Mouse (Mus musculus): ENCODE results near the gene Lrrc14b. TPM values are rescaled to one million over a fixed set of nuclear protein-coding genes. Genes with fewer than 3 reads are reported as not detected.

The Lrrc14b gene
- total RNA-seq (2023) = not detected

GRCm38 (mm10) chr13:74363859-74364235 is at the start of gene Lrrc14b:
Gene Lrrc14b, minus strand, starts transcription at chr13:74364005.

GRCm38 (mm10) chr13:74399298-74399839 is 35.6 kb upstream of the Lrrc14b start, which contains the start of gene Ftl1-ps1:
Gene Ftl1-ps1, plus strand, starts transcription at chr13:74399694.

GRCm38 (mm10) chr13:74390371-74390990 is 26.7 kb upstream of the Lrrc14b start, which contains the start of gene Zfp72:
Gene Zfp72, minus strand, starts transcription at chr13:74390836.

GRCm38 (mm10) chr13:74349566-74350434 is 14.0 kb downstream of the Lrrc14b start, which contains the start of the genes Sdha and Ccdc127:
Gene Sdha, minus strand, starts transcription at chr13:74350280.
Gene Ccdc127, plus strand, starts transcription at chr13:74350309.

GRCm38 (mm10) chr13:74317170-74317849 is 46.5 kb downstream of the Lrrc14b start, which contains the start of gene Pdcd6:
Gene Pdcd6, minus strand, starts transcription at chr13:74317580.

Other genes with a start within 250 kb of the Lrrc14b start
- not detected for gene Slc9a3, start 242.5 kb downstream of the Lrrc14b start, total RNA-seq (2023)
- gene Exoc3, start 155.3 kb downstream of the Lrrc14b start, total RNA-seq (2023) = 44.8 TPM
- gene Ahrr, start 71.7 kb downstream of the Lrrc14b start, total RNA-seq (2023) = 0.77 TPM
- gene Pdcd6, start 46.4 kb downstream of the Lrrc14b start, total RNA-seq (2023) = 113 TPM
- gene Sdha, start 13.7 kb downstream of the Lrrc14b start, total RNA-seq (2023) = 144 TPM
- gene Ccdc127, start 13.7 kb downstream of the Lrrc14b start, total RNA-seq (2023) = 24.3 TPM
- gene Zfp72, start 26.8 kb upstream of the Lrrc14b start, total RNA-seq (2023) = 0.67 TPM
- gene Ftl1-ps1, start 35.7 kb upstream of the Lrrc14b start, total RNA-seq (2023) = 339 TPM
- gene Zfp825, start 130.0 kb upstream of the Lrrc14b start, total RNA-seq (2023) = 7.8 TPM